Mouse (Mus musculus) B cell, adult 2 months (primary cell): ENCODE data around the gene Mapkbp1.

Experiments
- DNase-seq, 2 experiments: peaks; one replicate each; pipeline ENCODE4 v3.0.0; 2022

The Mapkbp1 gene

GRCm38 (mm10) chr2:120011462-120012200 lies 39.1 kb downstream of the Mapkbp1 start:
- DNase-seq: peak; percentile 59 to 67

- DNase-seq: no peak
These were observed 40.4 kb downstream of the Mapkbp1 start for GRCm38 (mm10) chr2:120012924-120013323.

- DNase-seq: no peak
These were observed 41.5 kb downstream of the Mapkbp1 start for GRCm38 (mm10) chr2:120013831-120014486.

- no peak for DNase-seq
These were observed 43.4 kb downstream of the Mapkbp1 start for GRCm38 (mm10) chr2:120015882-120016281.

- DNase-seq: no peak
These were observed 45.1 kb downstream of the Mapkbp1 start for GRCm38 (mm10) chr2:120017599-120017998.

GRCm38 (mm10) chr2:120024337-120024736 lies 51.8 kb downstream of the Mapkbp1 start:
- no peak for DNase-seq

GRCm38 (mm10) chr2:120026984-120027949 lies 54.8 kb downstream of the Mapkbp1 start, which contains the start of the genes Jmjd7 and Gm28042:
Gene Jmjd7, plus strand, starts transcription at chr2:120027483.
Gene Gm28042, plus strand, starts transcription at chr2:120027493.
- peak; percentile 96 for DNase-seq

GRCm38 (mm10) chr2:120027950-120028331 lies 55.4 kb downstream of the Mapkbp1 start:
- no peak for DNase-seq

GRCm38 (mm10) chr2:120030380-120030779 lies 57.9 kb downstream of the Mapkbp1 start:
- no peak for DNase-seq

GRCm38 (mm10) chr2:120032726-120033467 lies 60.4 kb downstream of the Mapkbp1 start, which contains the start of gene Pla2g4b:
Gene Pla2g4b, plus strand, starts transcription at chr2:120033417.
- no peak for DNase-seq

- DNase-seq: no peak
These were observed 61.2 kb downstream of the Mapkbp1 start for GRCm38 (mm10) chr2:120033726-120034125.

GRCm38 (mm10) chr2:120037744-120038143 lies 65.2 kb downstream of the Mapkbp1 start:
- DNase-seq: no peak

- no peak for DNase-seq
These were observed 68.5 kb downstream of the Mapkbp1 start for GRCm38 (mm10) chr2:120040991-120041390.

- no peak for DNase-seq
These were observed 71.7 kb downstream of the Mapkbp1 start for GRCm38 (mm10) chr2:120044101-120044603.

GRCm38 (mm10) chr2:120044676-120045075 lies 72.2 kb downstream of the Mapkbp1 start:
- no peak for DNase-seq

- no peak for DNase-seq
These were observed 74.2 kb downstream of the Mapkbp1 start for GRCm38 (mm10) chr2:120046486-120047310.

- DNase-seq: no peak
These were observed 75.7 kb downstream of the Mapkbp1 start for GRCm38 (mm10) chr2:120048173-120048572.

- peak; percentile 46 to 48 for DNase-seq
These were observed 77.3 kb downstream of the Mapkbp1 start for GRCm38 (mm10) chr2:120049632-120050274.

GRCm38 (mm10) chr2:120051405-120051804 lies 78.9 kb downstream of the Mapkbp1 start:
- DNase-seq: no peak

GRCm38 (mm10) chr2:120054771-120055552 lies 82.5 kb downstream of the Mapkbp1 start:
- no peak for DNase-seq
